Mouse (Mus musculus): ENCODE data around the gene Sash1. TPM values are rescaled to one million over a fixed set of nuclear protein-coding genes. Genes with fewer than 3 reads are reported as not detected.

Gene Sash1
- polyA plus RNA-seq, 1 experiment from 2014 or later: 0.92 TPM

DNA sequence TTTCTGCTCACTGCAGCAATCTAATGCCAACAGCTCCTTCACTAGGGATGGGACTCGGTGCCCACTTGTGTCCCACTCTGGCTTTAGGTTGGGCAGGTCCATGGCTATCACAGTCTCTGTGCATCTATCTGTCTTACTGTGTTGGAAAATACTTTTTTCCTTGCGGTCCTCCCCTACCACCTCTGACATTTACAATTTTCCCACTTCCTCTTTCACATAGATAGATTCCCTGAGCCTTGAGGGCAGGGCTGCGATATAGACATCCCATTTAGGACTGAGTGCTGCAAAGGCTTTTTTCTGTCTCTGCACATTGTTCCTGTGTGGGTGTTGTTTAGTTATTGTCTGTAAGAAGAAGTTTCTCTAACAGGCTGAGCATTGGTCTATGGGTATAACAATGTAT lies 40.4 kb upstream of the Sash1 start:
- Histone ChIP-seq H3K4me2 (ENCODE audit: low read depth, low read length) (no peak overlapping the region), H3K27me3 (ENCODE audit: control insufficient read depth, insufficient read depth, low read depth, low read length) (no peaks in the 10 kb centered on the region), H3K9ac (ENCODE audit: low read depth, low read length) (no peak overlapping the region), H3K4me1 (ENCODE audit: control insufficient read depth, low read depth, low read length) (no peaks in the 10 kb centered on the region), H3K9me3 (replicated peaks; ENCODE audit: control insufficient read depth, low read length) (no peaks in the 10 kb centered on the region), H3K4me3 (ENCODE audit: low read depth, low read length) (no peak overlapping the region), H3K36me3 (ENCODE audit: control insufficient read depth, insufficient read depth) (no peaks in the 10 kb centered on the region), H3K27ac (ENCODE audit: low read length) (no peak overlapping the region)
- 24% methylated on average over 3 of the region's 3 CpGs for WGBS (ENCODE audit: insufficient replicate concordance)
- ATAC-seq (ENCODE audit: low read depth): no peak

DNA sequence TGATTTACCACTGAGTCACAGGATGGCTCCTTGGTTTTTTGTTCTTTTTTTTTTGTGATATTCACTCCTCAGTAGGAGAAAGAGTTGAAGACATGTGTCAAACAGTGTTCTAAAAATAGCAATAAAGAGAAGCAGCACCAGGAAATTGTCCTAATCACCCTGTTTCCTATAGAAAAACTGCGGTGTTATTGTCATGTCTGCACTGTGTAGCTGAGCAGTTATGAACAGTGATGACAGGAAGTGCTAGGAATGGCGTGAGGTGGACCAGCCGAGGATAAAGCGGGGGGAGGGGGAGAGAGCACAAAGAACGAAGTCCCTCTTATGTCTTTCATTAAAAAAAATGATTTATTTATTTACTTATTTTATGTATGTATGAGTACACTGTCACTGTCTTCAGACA lies 39.4 kb upstream of the Sash1 start:
- H3K9ac ChIP-seq (ENCODE audit: low read depth, low read length): no peak overlapping the region
- H3K4me3 ChIP-seq (ENCODE audit: low read depth, low read length): no peak overlapping the region
- H3K27me3 ChIP-seq (ENCODE audit: control insufficient read depth, insufficient read depth, low read depth, low read length): no peaks in the 10 kb centered on the region
- WGBS (ENCODE audit: insufficient replicate concordance): 9% methylated on average over 5 of the region's 5 CpGs
- no peaks in the 10 kb centered on the region for H3K36me3 ChIP-seq (ENCODE audit: control insufficient read depth, insufficient read depth)
- H3K4me1 ChIP-seq (ENCODE audit: control insufficient read depth, low read depth, low read length): no peaks in the 10 kb centered on the region
- H3K9me3 ChIP-seq (replicated peaks; ENCODE audit: control insufficient read depth, low read length): no peaks in the 10 kb centered on the region
- H3K4me2 ChIP-seq (ENCODE audit: low read depth, low read length): no peak overlapping the region
- no peak overlapping the region for H3K27ac ChIP-seq (ENCODE audit: low read length)
- peak; percentile 39; the same call in 1 of the 2 replicates for ATAC-seq (ENCODE audit: low read depth)

DNA sequence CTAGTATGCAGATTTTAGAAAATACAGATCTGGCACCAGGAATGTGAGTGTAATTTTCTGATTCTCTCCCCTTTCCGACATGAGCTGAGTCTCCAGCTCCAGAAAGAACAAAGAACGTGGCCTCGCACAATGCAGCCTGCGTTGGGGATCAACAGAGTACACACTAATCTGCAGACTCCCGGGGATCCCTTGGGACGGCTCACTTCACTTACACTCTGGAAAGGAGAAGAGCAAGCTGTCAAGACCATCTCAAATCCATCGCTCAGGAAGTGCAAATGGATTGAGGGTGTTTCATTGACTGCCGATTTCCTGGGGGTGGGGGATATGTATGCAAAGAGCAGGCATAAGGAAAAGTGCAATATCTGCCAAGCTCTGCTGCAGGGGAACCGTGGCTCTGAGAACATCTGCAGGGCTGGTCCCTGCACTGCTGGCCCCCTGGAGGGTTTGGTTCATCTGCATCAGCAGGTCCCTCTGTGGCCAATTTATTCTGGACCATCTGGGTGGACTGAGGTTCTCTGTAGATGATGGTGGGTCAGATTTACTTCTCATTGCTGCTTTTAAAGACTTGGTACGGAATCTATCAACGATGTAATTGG lies 35.3 kb upstream of the Sash1 start:
- H3K27me3 ChIP-seq (ENCODE audit: control insufficient read depth, insufficient read depth, low read depth, low read length): no peaks in the 10 kb centered on the region
- no peak overlapping the region for H3K4me2 ChIP-seq (ENCODE audit: low read depth, low read length)
- H3K9me3 ChIP-seq (replicated peaks; ENCODE audit: control insufficient read depth, low read length): no peaks in the 10 kb centered on the region
- H3K4me3 ChIP-seq (ENCODE audit: low read depth, low read length): no peak overlapping the region
- H3K4me1 ChIP-seq (ENCODE audit: control insufficient read depth, low read depth, low read length): no peaks in the 10 kb centered on the region
- H3K36me3 ChIP-seq (ENCODE audit: control insufficient read depth, insufficient read depth): no peaks in the 10 kb centered on the region
- no peak for ATAC-seq (ENCODE audit: low read depth)
- H3K27ac ChIP-seq (ENCODE audit: low read length): no peak overlapping the region
- H3K9ac ChIP-seq (ENCODE audit: low read depth, low read length): no peak overlapping the region
- 64% methylated on average over 11 of the region's 11 CpGs for WGBS (ENCODE audit: insufficient replicate concordance)

DNA sequence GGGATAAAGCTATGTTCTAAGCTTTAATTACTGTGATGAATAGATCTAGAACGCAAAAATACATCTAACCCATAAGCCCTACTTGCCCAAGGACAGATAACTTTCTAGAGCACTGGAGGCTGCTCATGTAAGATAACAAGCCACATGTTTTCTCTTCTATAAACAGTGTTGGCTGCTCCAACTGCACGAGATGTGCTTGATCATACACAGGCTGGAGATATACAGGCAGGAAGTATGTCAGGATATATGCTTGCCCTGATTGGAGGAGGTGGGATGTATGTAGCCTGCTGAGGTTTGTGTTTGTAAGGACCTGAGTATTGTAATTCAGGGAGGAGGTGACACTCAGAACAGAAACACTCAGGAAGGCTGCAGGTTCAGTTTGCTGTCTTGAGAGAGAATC lies 31.9 kb upstream of the Sash1 start:
- Histone ChIP-seq H3K4me3 (ENCODE audit: low read depth, low read length) (no peak overlapping the region), H3K9me3 (replicated peaks; ENCODE audit: control insufficient read depth, low read length) (no peaks in the 10 kb centered on the region), H3K27ac (ENCODE audit: low read length) (no peak overlapping the region), H3K36me3 (ENCODE audit: control insufficient read depth, insufficient read depth) (no peaks in the 10 kb centered on the region), H3K4me2 (ENCODE audit: low read depth, low read length) (no peak overlapping the region), H3K9ac (ENCODE audit: low read depth, low read length) (no peak overlapping the region), H3K4me1 (ENCODE audit: control insufficient read depth, low read depth, low read length) (no peaks in the 10 kb centered on the region), H3K27me3 (ENCODE audit: control insufficient read depth, insufficient read depth, low read depth, low read length) (no peaks in the 10 kb centered on the region)
- WGBS (ENCODE audit: insufficient replicate concordance): 22% methylated on average over 2 of the region's 2 CpGs
- peak; percentile 45; the same call in 1 of the 2 replicates for ATAC-seq (ENCODE audit: low read depth)

DNA sequence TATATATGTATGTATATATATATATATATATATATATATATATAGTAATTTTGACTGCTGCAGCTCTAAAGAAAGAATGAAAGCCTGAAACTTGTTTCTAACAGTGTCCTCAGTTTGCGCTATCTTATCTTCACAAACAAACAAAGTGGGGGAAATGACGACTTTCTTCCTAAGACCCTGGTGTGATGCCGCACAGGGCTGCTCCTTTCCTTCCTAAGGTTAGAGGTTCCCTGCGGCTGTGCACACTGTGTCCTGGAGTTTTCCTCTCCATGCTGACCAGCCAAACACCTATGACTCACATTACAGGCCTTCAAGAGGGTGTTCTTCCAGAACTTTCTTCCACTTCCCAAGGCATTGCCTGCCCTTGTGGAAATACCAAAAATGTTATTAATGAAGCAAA lies 31.5 kb upstream of the Sash1 start:
- ATAC-seq (ENCODE audit: low read depth): peak; percentile 58; the same call in 1 of the 2 replicates
- no peak overlapping the region for H3K4me3 ChIP-seq (ENCODE audit: low read depth, low read length)
- no peaks in the 10 kb centered on the region for H3K9me3 ChIP-seq (replicated peaks; ENCODE audit: control insufficient read depth, low read length)
- WGBS (ENCODE audit: insufficient replicate concordance): 59% methylated on average over 4 of the region's 4 CpGs
- H3K4me2 ChIP-seq (ENCODE audit: low read depth, low read length): no peak overlapping the region
- no peak overlapping the region for H3K27ac ChIP-seq (ENCODE audit: low read length)
- H3K27me3 ChIP-seq (ENCODE audit: control insufficient read depth, insufficient read depth, low read depth, low read length): no peaks in the 10 kb centered on the region
- H3K9ac ChIP-seq (ENCODE audit: low read depth, low read length): no peak overlapping the region
- H3K4me1 ChIP-seq (ENCODE audit: control insufficient read depth, low read depth, low read length): no peaks in the 10 kb centered on the region
- no peaks in the 10 kb centered on the region for H3K36me3 ChIP-seq (ENCODE audit: control insufficient read depth, insufficient read depth)

DNA sequence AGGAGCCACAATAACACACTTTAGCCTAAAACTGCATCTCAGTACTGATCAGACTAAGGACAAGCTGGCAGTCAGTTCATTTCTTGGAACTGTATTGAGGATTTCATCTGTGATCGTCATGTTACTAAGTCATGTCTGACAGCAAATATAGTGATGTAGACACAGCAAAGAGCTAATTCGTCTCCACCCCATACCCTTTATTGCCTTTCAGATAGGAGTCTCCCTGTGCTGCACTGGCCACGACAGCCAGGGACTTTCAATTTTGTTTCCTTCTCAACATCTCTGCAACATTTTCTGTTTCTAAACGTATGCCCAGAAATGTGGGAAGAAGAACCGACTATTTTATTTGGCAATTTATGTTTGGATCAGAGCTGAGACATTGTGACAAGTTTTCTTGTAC lies 29.9 kb upstream of the Sash1 start:
- no peak overlapping the region for H3K27ac ChIP-seq (ENCODE audit: low read length)
- no peaks in the 10 kb centered on the region for H3K36me3 ChIP-seq (ENCODE audit: control insufficient read depth, insufficient read depth)
- H3K27me3 ChIP-seq (ENCODE audit: control insufficient read depth, insufficient read depth, low read depth, low read length): no peaks in the 10 kb centered on the region
- H3K4me3 ChIP-seq (ENCODE audit: low read depth, low read length): no peak overlapping the region
- H3K9me3 ChIP-seq (replicated peaks; ENCODE audit: control insufficient read depth, low read length): no peaks in the 10 kb centered on the region
- H3K4me2 ChIP-seq (ENCODE audit: low read depth, low read length): no peak overlapping the region
- no peak for ATAC-seq (ENCODE audit: low read depth)
- WGBS (ENCODE audit: insufficient replicate concordance): 57% methylated on average over 5 of the region's 5 CpGs
- no peak overlapping the region for H3K9ac ChIP-seq (ENCODE audit: low read depth, low read length)
- no peaks in the 10 kb centered on the region for H3K4me1 ChIP-seq (ENCODE audit: control insufficient read depth, low read depth, low read length)

DNA sequence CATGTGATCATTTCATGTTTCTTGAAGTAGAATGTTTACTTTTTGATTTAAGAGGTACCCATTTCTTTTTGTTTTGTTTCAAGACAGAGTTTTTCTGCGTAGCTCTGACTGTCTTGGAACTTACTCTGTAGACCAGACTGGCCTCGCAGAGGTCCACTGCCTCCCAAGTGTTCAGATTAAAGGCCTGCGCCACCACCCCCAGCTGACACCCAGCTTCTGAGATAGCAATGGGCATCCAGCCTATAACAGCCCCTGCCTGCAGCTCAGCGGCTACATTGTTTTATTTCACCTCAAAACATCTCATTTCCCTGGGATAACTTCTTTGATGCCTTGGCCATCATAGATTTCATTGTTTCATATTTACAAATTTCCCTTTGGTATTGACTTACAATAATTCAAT lies 28.0 kb upstream of the Sash1 start:
- Histone ChIP-seq H3K9me3 (replicated peaks; ENCODE audit: control insufficient read depth, low read length) (no peaks in the 10 kb centered on the region), H3K36me3 (ENCODE audit: control insufficient read depth, insufficient read depth) (no peaks in the 10 kb centered on the region), H3K27me3 (ENCODE audit: control insufficient read depth, insufficient read depth, low read depth, low read length) (no peaks in the 10 kb centered on the region), H3K9ac (ENCODE audit: low read depth, low read length) (no peak overlapping the region), H3K4me2 (ENCODE audit: low read depth, low read length) (no peak overlapping the region), H3K4me1 (ENCODE audit: control insufficient read depth, low read depth, low read length) (no peaks in the 10 kb centered on the region), H3K4me3 (ENCODE audit: low read depth, low read length) (no peak overlapping the region), H3K27ac (ENCODE audit: low read length) (no peak overlapping the region)
- ATAC-seq (ENCODE audit: low read depth): no peak
- WGBS (ENCODE audit: insufficient replicate concordance): 59% methylated on average over 4 of the region's 4 CpGs

DNA sequence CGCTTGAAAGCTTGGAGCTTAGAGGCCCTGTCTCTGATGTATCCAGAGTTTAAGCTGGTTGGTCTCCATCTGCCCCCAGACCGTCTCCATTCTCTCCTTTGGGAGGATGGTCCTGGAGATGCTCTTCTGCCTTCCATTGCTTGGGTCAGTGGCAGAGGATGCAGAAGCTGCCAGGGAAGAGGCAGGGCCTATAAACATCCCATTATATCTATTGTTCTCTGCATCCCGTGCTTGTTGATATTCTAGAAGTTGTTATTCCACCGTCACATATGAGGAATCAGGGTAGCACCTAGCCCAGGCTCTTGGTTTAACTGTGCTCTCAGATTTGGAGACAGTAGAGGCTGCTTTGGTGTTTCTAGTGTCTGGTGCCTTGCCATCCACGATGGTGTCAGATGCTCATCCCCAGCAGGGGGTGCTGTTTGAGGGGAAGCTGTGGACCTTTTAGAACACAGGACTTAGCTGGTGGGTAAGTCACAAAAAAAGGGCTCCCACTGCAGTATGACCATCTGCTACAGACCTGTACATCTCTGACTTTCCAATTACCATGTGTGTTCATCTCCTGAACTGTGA lies 26.9 kb upstream of the Sash1 start:
- WGBS (ENCODE audit: insufficient replicate concordance): 55% methylated on average over 5 of the region's 5 CpGs
- peak overlapping the region; percentile 26; the same call in 1 of the 2 replicates for H3K27ac ChIP-seq (ENCODE audit: low read length)
- H3K4me3 ChIP-seq (ENCODE audit: low read depth, low read length): no peak overlapping the region
- H3K9ac ChIP-seq (ENCODE audit: low read depth, low read length): no peak overlapping the region
- no peaks in the 10 kb centered on the region for H3K4me1 ChIP-seq (ENCODE audit: control insufficient read depth, low read depth, low read length)
- ATAC-seq (ENCODE audit: low read depth): no peak
- H3K36me3 ChIP-seq (ENCODE audit: control insufficient read depth, insufficient read depth): no peaks in the 10 kb centered on the region
- no peaks in the 10 kb centered on the region for H3K27me3 ChIP-seq (ENCODE audit: control insufficient read depth, insufficient read depth, low read depth, low read length)
- H3K4me2 ChIP-seq (ENCODE audit: low read depth, low read length): no peak overlapping the region
- H3K9me3 ChIP-seq (replicated peaks; ENCODE audit: control insufficient read depth, low read length): no peaks in the 10 kb centered on the region

DNA sequence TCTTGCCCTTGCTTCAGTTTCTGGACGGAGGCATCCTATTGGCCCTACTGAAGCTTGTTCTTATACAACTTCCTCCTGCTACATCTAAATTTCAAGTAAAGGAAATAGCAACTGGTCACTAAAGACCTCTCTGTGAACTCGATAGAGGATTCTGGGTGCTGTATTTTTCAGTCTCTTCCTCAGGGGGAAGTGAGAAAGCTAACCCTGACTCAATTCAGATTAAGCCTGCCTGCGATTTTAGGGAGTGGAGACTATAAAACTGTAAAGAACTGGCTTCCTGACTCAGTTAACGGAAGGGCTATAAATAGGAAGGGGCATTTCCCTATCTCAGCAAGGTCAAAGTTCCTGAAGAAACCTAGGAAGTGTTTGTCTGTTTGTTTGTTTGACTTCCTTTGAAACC lies 26.3 kb upstream of the Sash1 start:
- Histone ChIP-seq H3K4me3 (ENCODE audit: low read depth, low read length) (no peak overlapping the region), H3K27ac (ENCODE audit: low read length) (peak overlapping the region; percentile 26; the same call in 1 of the 2 replicates), H3K9ac (ENCODE audit: low read depth, low read length) (no peak overlapping the region), H3K4me1 (ENCODE audit: control insufficient read depth, low read depth, low read length) (no peaks in the 10 kb centered on the region), H3K36me3 (ENCODE audit: control insufficient read depth, insufficient read depth) (no peaks in the 10 kb centered on the region), H3K4me2 (ENCODE audit: low read depth, low read length) (no peak overlapping the region), H3K27me3 (ENCODE audit: control insufficient read depth, insufficient read depth, low read depth, low read length) (no peaks in the 10 kb centered on the region), H3K9me3 (replicated peaks; ENCODE audit: control insufficient read depth, low read length) (no peaks in the 10 kb centered on the region)
- 22% methylated on average over 4 of the region's 4 CpGs for WGBS (ENCODE audit: insufficient replicate concordance)
- ATAC-seq (ENCODE audit: low read depth): no peak
